Mouse (Mus musculus): ENCODE measurements around the gene Hdac9.

DNA sequence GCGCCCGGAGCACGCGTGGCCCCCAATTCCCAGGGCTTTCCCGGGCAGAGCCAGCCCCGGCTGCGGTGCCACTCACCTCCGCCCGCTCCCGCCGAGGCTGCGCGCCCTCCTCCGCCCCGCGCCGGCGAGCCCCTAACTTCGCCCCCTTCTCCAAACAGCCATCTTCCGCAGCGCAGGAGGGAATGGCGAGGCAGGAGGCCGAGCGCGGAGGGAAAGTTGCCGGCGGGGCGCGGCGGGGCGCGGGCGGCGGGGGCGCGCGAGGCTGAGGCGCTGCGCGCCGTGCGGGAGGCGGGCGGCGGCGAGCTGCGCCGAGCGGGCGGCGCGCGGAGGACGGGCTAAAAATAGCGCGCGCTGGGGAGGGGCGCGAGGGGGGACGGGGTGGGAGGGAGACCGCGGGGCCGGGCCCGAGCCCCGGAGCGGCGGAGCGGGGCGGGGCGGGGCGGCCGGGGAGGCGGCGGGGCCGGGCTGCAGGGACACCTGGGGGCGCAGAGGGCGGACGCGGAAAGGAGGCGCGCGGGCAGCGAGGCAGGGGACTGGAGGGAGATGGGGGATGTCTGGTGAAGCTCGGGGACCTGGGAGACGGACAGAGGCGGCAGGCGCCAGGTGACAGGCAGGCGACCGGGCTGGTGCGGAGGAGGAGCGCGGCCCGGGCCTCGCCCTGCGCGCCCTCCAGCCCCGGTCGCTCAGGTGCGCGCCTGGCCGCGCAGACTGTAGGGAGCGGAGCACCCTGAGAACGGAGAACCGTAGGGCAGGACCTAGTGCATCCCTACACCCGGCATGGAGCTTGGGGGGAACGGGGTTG, 10.0 kb downstream of the Hdac9 start:
- TF ChIP-seq CTCF (IDR thresholded peaks at IDR 0.05; ENCODE audit: borderline replicate concordance, insufficient read depth, low read length) (no peak), POLR2A (IDR thresholded peaks at IDR 0.05; ENCODE audit: low read depth, low read length) (no peak)
